Mouse (Mus musculus) cerebellum, postnatal 10 days (tissue): ENCODE measurements around the gene Cnpy1.
A peak's percentile ranks its signal among the peaks of the same experiment; 100 is the strongest.

Source experiments
- DNase-seq, 2 experiments: peaks; one replicate each; pipeline ENCODE4 v3.0.0; 2021; ENCODE audit warnings: mixed read lengths in 2 of 2

Gene Cnpy1

GRCm38 (mm10) chr5:28179237-28179790 lies 66.3 kb downstream of the Cnpy1 start:
- no peak for DNase-seq

GRCm38 (mm10) chr5:28178322-28178721 lies 67.3 kb downstream of the Cnpy1 start:
- no peak for DNase-seq

DNA sequence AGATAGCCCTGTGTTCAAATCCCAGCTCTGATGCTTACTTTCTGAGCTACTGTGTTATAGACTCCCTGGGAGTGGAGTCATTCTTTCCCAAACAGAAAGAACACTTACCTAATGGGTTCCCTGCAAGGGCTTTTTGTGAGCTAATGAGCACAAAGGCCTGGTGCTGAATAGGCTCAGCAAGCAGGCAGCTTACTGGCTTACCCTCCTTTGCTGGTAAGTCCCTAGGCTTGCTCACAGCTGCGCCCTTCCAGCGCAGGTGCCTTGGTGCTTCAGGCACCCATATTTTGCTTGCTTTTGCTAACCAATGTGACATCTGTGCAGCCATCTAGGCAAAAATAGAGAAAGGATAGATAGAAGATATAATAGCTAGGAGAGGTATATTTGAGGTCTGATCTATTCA lies 69.0 kb downstream of the Cnpy1 start:
- no peak for DNase-seq

GRCm38 (mm10) chr5:28176023-28176422 lies 69.6 kb downstream of the Cnpy1 start:
- no peak for DNase-seq

- no peak for DNase-seq
These were observed 70.1 kb downstream of the Cnpy1 start for GRCm38 (mm10) chr5:28175570-28175919.

- peak; percentile 77 to 81 for DNase-seq
These were observed 70.6 kb downstream of the Cnpy1 start for GRCm38 (mm10) chr5:28174876-28175569.

DNA sequence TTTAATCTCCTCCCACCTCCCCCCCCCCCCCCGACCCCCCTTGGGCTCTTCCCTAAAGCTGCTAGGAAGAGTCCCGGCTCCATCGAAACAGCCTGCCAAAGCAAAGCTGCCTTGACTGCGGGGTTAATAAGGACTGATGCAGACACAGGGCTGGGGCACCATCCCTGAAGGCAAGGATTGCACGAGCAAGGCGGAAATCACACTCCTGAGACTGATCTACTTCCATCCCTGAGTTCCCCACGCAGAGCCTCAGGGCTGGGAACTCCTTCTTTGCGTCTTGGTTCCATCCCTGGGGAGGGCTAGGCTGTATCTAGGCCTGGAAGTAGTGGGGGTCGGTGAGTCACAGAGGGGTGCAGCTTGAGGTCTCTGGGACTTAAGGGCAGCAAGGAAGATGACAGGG lies 71.5 kb downstream of the Cnpy1 start:
- DNase-seq = peak; percentile 34 to 54

GRCm38 (mm10) chr5:28173674-28174073 lies 71.9 kb downstream of the Cnpy1 start:
- peak in 1 of 2 experiments; percentile 35 for DNase-seq

- DNase-seq = no peak
These were observed 72.5 kb downstream of the Cnpy1 start for GRCm38 (mm10) chr5:28172921-28173670.

DNA sequence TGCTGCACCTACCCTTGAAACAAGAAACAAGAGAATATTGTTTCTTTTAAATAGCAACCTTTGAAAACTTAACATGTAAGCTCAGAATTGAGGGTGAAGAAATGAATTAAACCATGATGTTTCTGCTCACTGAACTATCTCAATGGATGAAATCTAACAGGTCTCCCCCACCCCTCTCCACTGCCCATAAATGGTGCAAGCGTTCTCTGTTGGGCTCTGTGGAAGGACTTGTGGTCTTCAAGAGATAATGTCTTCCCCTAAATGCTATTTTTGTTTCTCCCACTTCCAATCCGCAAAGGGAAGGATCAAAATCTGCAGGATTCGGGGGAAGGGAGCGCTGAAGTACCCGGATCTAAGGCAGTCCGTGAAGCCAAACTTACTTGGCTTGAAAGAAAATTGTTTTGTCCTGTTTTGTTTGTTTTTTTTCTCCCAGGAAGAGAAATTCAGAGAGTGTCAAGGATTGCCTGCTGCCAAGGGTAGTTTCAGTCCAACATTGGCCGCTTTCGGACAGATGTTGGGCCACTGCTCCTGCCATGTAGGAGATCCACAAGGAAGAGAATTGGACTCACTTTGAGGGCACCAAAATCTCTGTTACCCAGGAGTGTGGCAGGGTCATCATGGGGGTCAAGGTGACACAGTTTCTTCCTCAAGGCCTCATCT lies 73.2 kb downstream of the Cnpy1 start:
- DNase-seq = no peak

- no peak for DNase-seq
These were observed 73.9 kb downstream of the Cnpy1 start for GRCm38 (mm10) chr5:28171667-28172066.

DNA sequence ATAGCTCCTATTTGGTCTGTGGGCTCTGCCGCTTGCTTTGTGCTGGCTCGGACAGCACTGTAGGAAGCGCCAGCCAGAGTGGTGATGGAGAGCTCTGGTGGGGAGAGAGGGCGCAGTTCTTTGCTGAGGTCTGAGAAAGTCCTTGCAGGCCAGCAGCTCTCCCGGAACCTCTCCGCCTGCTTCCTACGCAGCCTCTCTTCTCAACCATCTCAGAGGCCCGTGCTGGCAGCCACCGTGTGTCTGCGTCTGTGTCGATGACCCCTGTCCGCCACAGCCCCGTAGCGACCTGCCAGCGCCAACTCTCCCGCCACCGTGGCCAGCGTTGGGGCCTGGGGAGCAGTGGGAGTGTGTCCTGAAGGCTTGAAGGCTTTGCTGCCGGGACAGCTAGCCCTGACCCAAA lies 74.7 kb downstream of the Cnpy1 start:
- peak; percentile 73 for DNase-seq

GRCm38 (mm10) chr5:28170081-28170480 lies 75.5 kb downstream of the Cnpy1 start:
- peak; percentile 67 to 70 for DNase-seq

DNA sequence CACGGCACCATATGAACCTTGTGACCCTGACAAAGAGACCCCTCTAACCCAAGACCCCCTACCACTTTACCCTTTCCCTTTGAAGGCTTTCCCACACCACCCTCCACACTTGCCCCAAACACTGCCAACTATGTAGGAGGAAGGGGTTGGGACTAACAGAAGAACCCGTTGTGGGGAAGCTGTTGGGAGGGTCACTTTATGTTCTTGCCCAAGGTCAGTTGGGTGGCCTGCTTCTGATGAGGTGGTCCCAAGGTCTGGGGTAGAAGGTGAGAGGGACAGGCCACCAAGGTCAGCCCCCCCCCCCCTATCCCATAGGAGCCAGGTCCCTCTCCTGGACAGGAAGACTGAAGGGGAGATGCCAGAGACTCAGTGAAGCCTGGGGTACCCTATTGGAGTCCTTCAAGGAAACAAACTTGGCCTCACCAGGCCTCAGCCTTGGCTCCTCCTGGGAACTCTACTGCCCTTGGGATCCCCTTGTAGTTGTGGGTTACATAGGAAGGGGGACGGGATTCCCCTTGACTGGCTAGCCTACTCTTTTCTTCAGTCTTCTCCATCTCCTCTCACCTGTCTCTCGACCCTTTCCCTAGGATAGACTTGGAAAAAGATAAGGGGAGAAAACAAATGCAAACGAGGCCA lies 76.3 kb downstream of the Cnpy1 start:
- DNase-seq = peak in 1 of 2 experiments; percentile 42

DNA sequence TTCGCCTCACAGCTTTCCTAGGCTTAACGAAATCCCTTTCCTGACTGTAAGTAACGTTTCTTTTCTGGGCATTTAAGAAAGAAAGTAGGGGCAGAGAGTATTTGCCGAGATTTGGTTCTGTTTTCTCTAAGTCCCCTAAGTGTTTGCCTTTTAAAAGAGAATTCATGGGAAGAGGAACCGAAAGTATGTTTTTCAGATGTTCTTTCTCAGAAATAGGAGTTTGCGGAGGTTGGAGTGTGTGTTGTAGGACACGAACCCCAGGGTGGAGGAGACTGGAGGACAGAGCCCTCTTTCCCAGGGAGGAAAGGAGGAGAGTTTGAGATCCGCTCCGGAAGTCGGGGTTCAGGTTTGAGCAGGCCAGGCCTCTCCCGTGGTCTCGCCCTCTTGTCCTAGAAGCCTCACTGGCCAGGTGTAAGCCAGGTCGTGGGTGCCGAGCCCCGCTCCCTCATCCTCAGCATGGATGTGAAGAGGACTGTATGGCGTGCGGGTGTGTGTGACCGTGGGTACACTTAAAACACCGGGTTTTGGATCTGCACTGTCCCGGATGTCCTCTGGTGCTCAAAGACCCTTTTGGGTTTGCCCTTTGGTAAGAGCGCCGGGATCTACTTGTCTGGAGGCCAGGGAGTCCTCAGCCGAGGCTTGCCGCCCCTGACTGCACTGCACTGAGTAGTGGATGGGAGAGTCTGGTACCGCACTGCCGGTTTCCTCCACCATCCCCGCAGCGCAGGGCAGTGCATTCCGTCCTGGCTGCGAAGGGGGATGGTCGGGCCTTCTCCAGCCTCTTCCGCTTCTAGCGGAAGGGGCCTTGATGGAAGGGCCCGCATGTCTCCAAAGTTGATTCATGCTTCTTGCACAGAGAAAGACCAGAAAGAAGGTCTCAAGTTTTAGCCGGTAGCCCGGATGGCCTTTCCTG lies 77.1 kb downstream of the Cnpy1 start:
- peak; percentile 66 to 73 for DNase-seq

GRCm38 (mm10) chr5:28167611-28168252 lies 77.9 kb downstream of the Cnpy1 start:
- DNase-seq = peak; percentile 37 to 50

GRCm38 (mm10) chr5:28166256-28167231 lies 79.1 kb downstream of the Cnpy1 start:
- peak; percentile 76 to 81 for DNase-seq

GRCm38 (mm10) chr5:28165358-28166255 lies 80.0 kb downstream of the Cnpy1 start, which contains the start of gene En2:
En2 (plus strand) TSS chr5:28165694.
- peak; percentile 98 for DNase-seq

- DNase-seq = peak; percentile 60 to 62
These were observed 81.7 kb downstream of the Cnpy1 start for GRCm38 (mm10) chr5:28163926-28164325.
